ENCODE assay signal across 1 mouse cellular context in the genomic region with DNA sequence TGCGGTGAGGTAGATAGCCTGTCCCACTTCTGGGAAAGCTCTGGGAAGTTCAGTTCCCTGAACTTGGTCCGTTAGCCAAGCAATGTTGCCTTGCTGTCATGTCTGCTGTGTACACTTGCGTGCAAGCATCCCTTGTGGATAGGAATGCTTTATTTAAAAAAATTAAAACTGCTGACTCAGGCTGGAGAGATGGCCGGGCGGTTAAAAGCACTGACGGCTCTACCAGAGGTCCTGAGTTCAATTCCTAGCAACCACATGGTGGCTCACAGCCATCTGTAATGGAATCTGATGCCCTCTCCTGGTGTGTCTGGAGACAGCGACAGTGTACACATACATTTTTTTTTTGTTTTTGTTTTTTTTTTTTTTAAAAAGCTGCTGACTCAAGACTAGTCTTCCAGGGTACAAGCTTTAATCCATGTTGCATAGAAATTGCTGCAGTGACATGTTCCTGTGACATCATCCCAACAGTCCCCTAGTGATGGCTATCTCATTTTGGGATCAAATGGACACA.
A peak's percentile ranks its signal among the peaks of the same experiment; 100 is the strongest.
TF ChIP-seq lines count a peak whose summit lies in the region.

No protein-coding gene starts in this region.

TF ChIP-seq in CH12.LX, 34 proteins besides CTCF, POLR2A, EP300 and RAD21:
- TF ChIP-seq MEF2A (IDR thresholded peaks at IDR 0.05; ENCODE audit: borderline replicate concordance, low read depth, low read length) (no peak), SMC3 (IDR thresholded peaks at IDR 0.05; ENCODE audit: low read depth, low read length) (peak; percentile 7; the same call in 1 of the 2 replicates), ZNF384 (IDR thresholded peaks at IDR 0.05; ENCODE audit: low read depth, low read length) (peak; percentile 85), MAFK (IDR thresholded peaks at IDR 0.05; ENCODE audit: insufficient replicate concordance, low read length) (peak; percentile 79; the same call in 1 of the 2 replicates)
